Mouse (Mus musculus) layer of hippocampus, postnatal 36 days (tissue): ENCODE data around the gene Pnkd. TPM values are rescaled to one million over a fixed set of nuclear protein-coding genes. Genes with fewer than 3 reads are reported as not detected.
"Not testable (repeated sequence)": the region's sequence is repeated elsewhere in the genome, so short reads cannot be mapped to it uniquely, and the experiment has no call there.

Experiments used
- DNase-seq, 2 experiments: peaks; one replicate each; pipeline ENCODE4 v3.0.0; 2022
- total RNA-seq, 2 experiments: library from RNA; stranded (reverse); gene quantifications; 2 replicates each; pipeline ENCODE4 v1.2.3; 2021

Pnkd gene
- total RNA-seq, 2 experiments from 2014 or later = 168 to 188 TPM

DNA sequence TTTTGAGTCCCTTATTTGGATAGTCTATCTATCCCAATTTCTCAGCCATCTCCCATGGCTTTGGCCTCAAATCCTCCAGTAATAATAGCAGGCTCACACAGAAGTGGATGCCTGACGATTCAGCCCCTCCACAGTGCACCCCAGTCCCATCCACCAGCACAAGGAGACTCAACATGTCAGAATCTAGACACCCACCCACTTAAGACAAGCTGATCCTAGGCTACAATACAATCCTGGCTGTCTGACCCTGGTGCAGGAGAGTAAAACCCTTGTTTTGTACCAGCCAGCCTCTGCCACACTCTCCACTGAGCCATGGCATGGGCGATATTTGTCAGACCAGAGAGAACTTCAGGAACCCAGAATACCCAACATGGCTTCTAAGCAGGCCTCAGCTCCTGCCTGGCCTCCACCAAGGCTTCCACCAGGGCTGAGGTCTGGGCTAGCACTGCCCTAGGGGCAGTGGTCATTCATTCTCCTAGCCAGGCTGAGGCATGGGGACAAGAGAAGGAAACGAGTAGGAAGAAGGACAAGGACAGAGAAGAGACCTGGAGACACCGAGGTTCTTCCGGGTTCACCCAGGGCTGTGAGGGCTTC lies 13.5 kb downstream of the Pnkd start:
- DNase-seq = no peak

DNA sequence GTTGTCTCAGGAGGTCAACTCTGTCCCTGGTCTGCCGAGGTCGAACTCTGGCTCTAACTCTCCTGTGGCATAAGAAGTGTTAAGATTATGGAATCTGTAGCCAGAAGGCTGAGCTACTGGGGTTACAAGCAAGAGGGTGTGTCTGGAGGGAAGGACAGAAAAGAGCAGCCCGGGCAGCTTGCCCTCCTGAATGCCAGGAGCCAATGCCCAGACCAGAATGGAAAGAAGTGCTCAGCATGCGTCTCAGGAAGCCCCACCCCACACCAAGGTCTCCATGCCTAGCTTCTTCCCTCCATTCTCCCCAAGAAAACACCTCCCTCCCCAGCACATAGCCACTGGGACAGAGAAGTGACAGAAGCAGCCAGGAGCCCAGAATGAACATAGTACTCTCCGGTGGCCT lies 14.3 kb downstream of the Pnkd start:
- no peak for DNase-seq

- DNase-seq = no peak
These were observed 15.8 kb downstream of the Pnkd start for GRCm38 (mm10) chr1:74300347-74301110.

- no peak for DNase-seq
These were observed 17.5 kb downstream of the Pnkd start for GRCm38 (mm10) chr1:74302229-74302628.

DNA sequence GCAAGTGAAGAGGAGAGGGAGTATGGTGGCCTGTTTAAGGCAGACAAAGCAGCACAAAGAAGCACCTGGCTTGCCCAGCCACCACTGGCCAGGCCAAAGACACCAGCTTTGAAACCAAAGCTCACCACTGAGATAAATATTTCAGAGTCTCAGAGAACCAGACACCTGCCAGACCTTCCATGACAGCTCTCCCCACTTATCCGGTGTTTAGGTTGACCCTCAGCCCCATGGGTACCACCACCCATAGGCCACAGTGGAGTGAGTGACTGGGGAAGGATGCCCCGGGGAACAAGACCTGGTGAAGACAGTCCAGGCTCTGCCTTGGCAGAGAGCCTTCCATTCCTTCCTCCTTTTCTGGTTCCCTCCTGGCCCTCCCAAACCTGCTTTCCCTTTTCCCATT lies 18.1 kb downstream of the Pnkd start:
- DNase-seq = no peak

GRCm38 (mm10) chr1:74303509-74304338 lies 19.0 kb downstream of the Pnkd start:
- peak; percentile 65 to 66 for DNase-seq

DNA sequence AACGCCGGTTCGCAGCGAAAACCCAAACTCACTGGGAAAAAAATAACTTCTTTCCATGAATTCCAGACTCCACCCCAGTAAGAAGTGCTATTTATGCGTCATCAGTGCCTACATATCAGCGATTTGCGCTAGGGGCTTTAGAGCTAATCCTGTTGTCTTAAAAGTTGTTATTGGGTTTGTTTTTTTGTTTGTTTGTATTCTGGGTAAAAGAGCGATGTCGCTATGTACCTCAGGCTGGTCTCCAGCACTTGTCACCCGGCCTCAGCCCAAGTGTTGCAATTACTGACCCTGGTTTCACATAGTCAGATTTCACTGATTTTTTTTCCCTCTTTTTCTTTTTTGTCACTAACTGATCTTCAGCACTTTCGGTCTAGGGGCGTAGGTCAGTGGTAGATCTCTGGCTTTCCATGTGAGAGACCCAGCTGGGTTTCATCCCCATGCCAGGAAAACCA lies 19.6 kb downstream of the Pnkd start:
- no peak for DNase-seq

- no peak for DNase-seq
These were observed 20.2 kb downstream of the Pnkd start for GRCm38 (mm10) chr1:74304946-74305345.

GRCm38 (mm10) chr1:74305522-74305921 lies 20.8 kb downstream of the Pnkd start, which contains the start of gene Tmbim1:
Gene Tmbim1 (minus strand): TSS chr1:74305622.
- DNase-seq = no peak

GRCm38 (mm10) chr1:74307146-74307545 lies 22.4 kb downstream of the Pnkd start:
- no peak for DNase-seq

- no peak for DNase-seq
These were observed 23.6 kb downstream of the Pnkd start for GRCm38 (mm10) chr1:74308001-74308964.

DNA sequence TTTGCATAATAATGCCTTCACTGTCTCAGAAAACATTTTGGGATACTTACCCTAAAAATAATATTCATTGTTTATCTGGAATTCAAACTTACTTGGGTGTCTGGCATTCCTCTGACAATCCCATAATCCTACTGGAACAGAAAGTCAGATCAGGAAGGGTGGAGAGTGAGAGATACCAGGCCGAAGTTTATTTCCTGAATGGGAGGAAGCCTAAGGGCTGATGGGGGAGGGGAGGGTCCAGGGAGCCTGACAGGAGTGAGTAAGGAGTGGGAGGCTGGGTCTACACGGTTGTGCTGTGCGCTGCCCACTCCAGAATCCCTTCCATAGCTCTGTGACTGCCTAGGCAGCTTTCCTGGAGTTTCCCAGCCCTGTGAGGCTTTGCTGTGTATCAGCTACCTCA lies 25.0 kb downstream of the Pnkd start:
- DNase-seq = no peak

DNA sequence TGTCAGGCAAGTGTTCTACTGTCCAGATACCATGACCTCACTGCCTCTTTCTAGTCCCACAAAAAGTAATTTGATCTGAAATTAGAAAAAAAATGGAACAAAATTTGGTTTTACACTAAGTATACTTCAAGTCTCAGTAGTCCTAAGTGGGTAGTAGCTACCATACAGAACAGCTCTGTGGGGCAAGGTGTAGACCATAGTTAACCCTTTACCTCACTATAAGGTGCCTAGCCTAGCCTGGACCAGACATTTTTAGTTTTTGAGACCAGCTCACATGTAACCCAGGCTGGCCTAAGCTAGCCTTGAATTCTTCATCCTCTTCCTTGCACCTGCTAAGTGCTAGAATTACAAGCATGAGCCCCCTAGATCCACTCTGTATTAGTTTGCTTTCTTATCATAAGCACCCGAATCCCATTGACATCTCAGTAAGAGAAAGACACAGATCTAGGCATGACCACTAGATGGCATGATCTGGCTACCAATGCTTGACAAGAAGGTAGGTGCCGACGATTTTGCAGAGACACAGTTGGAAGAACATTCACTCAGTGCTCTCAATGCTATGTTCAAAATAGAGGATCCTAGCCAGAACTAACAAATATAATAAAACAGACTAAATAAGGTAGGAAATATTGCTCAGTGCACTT lies 28.4 kb downstream of the Pnkd start:
- peak in 1 of 2 experiments; percentile 57 for DNase-seq

DNA sequence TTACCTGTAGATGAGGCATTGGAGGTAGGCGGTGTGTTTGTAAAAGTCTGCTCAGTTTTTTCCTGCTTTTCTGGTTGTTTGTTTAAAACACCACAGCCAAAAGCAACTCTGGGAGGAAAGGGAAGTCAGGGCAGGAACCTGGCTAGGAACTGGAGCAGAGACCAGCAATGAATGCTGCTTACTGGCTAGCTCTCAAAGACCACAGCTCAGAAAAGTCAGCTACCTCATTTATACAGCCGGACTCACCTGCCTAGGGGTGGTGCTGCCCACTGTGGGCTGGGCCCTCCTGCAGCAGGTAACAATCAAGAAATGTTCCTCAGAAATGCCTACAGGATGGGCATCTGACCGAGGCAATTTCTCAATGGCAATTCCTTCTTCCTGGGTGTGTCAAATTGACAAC lies 30.1 kb downstream of the Pnkd start:
- no peak for DNase-seq

DNA sequence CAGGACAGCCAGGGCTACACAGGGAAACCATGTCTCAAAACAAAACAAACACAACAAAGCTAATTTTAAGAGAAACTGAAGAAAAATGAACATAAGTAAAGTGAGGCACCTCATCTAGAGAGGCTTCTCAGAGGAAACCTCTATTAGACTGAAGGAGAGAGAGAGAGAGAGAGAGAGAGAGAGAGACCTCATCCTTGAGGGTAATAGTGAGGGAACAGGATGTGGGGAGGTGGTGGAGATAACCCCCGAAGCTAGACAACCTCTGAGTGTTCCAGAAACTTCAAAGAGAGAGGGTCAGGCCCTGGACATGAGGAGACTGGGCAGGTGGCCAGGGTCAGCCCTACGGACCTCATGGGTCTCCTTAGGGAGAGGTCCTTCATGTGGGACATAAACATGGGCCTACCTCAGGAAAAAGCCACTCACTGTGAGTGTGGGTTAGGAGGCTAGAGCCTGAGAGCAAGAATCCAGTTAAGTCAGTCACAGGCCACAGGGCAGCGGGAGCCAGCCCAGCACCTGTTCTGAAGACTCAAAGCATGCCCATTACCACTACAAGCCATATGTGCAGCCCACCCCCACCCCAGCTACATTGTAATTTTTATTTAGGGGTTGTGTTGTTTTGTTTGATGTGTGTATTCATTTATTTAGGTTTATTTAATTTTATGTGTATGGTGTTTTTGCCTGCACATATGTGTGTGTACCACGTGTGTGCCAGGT lies 31.5 kb downstream of the Pnkd start:
- no peak for DNase-seq

- DNase-seq = no peak
These were observed 34.0 kb downstream of the Pnkd start for GRCm38 (mm10) chr1:74318711-74319110.

GRCm38 (mm10) chr1:74321396-74321795 lies 36.7 kb downstream of the Pnkd start:
- DNase-seq = no peak

DNA sequence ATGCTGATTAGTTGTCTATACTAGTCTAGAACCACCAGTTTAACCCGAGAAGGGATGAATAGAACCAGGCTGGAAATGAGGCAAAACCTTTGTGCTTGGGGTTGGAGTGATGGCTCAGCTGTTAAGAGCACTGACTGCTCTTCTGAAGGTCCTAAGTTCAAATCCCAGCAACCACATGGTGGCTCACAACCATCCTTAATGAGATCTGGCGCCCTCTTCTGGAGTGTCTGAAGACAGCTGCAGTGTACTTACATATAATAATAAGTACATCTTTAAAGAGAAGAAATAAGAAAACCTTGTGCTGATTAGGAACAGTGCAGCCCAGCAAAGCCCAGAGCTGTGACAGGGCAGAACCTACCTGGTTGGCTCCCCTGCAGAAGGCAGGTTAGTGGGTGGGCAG lies 42.2 kb downstream of the Pnkd start:
- DNase-seq = not testable (repeated sequence)

DNA sequence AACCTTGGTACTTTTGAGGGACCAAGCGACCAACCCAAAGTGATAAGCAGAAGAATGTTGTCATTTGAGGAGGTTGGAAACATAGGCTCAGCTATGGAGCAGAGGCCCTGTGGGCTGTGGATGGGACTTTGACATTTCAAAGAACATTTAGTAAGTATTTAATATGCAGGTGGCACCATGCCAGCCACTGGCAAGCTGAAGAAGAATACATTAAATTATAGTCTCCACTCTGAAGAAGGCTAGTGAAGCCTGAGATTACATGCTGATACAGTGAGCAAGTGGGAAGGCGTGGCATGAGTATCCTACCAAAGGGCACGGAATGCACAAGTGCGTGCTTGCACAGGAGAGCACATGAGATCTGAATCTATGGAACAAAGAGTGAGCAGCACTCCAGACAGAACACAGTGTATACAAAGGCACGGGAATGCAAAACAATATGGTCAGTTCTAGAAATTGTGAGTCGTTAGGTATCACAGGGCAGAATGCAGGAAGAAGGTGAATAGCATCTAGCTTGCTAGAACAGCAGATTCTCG lies 45.2 kb downstream of the Pnkd start:
- DNase-seq = no peak

DNA sequence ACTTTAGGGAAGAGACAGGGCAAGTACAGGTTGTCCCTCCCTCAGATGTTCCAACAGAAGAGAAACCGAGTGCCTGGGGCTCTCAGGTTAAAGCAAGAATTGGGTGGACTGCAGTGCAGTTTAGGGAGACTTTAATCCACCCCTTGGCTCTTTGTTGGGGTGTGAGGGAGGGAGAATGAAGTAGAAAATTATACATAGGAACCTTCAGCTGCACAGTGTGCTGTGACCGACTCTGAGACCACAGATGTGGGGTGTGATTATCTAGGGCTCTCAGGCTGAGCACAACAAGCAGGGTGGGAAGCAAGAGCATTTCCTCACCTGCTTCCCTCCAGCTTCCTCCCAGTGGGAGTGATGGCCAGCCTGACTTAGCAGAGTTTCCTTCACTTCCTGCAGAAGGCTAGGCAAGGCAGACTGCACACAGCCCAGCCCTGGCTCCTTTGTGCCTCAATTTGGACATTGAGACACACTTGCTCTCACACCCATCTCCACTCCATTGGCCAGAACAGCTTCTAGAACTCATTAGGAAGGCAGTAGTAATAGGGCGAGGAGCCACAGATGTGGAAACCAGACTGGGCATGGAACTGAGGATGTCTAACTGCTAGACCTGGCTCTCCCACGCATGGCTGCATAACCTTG lies 46.4 kb downstream of the Pnkd start:
- no peak for DNase-seq
